Mouse (Mus musculus) intestine, embryonic 16.5 days (tissue): ENCODE measurements around the gene Rbbp5. TPM values are rescaled to one million over a fixed set of nuclear protein-coding genes. Genes with fewer than 3 reads are reported as not detected.

Experiments
- ATAC-seq: fragments of 200-750 bp; cut with Nextera tagmentation; 2 replicates; pipeline ENCODE4 v1.8.0; 2017; ENCODE audit warnings: moderate TSS enrichment, moderate library complexity
- H3K27ac ChIP-seq: fragments of 300-500 bp; sonication (generic); 2 replicates; pipeline ENCODE4 v1.5.1; 2014; ENCODE audit warnings: mild to moderate bottlenecking, low read length
- H3K27me3 ChIP-seq: fragments of 300-500 bp; sonication (generic); replicated peaks from 2 replicates; pipeline ENCODE4 v1.6.1; 2014; ENCODE audit warnings: low read length, control low read depth, mixed read lengths; ENCODE audit not compliant: control insufficient read depth, insufficient read depth
- H3K36me3 ChIP-seq: fragments of 300-500 bp; sonication (generic); 2 replicates; pipeline ENCODE4 v1.6.1; 2014; ENCODE audit warnings: low read length, control low read depth; ENCODE audit not compliant: control insufficient read depth, insufficient read depth
- H3K4me1 ChIP-seq: fragments of 300-500 bp; sonication (generic); 2 replicates; pipeline ENCODE4 v1.6.1; 2014; ENCODE audit warnings: low read length, control low read depth, mixed read lengths; ENCODE audit not compliant: control insufficient read depth, insufficient read depth
- H3K4me2 ChIP-seq: fragments of 300-500 bp; sonication (generic); 2 replicates; pipeline ENCODE4 v1.6.1; 2014; ENCODE audit warnings: low read depth, low read length, control low read depth
- H3K4me3 ChIP-seq: fragments of 300-500 bp; sonication (generic); 2 replicates; pipeline ENCODE4 v1.5.1; 2014; ENCODE audit warnings: mild to moderate bottlenecking, low read length
- H3K9ac ChIP-seq: fragments of 300-500 bp; sonication (generic); 2 replicates; pipeline ENCODE4 v1.6.1; 2014; ENCODE audit warnings: low read depth, low read length
- H3K9me3 ChIP-seq: fragments of 300-500 bp; sonication (generic); 2 replicates; pipeline ENCODE4 v1.6.1; 2016; ENCODE audit warnings: low read length, control low read depth; ENCODE audit not compliant: control insufficient read depth
- WGBS: fragments of 180-500 bp; shearing (Covaris S2); extraction: QIAGEN DNeasy Blood & Tissue Kit; methylation state at CpG from one replicate; pipeline ENCODE4 v1.1.7; 2014; 5-methylcytosine and 5-hydroxymethylcytosine counted together
- polyA plus RNA-seq: library from polyadenylated mRNA; unstranded; fragments of >200 nt; fragmentation: Nextera tagmentation; extraction: Ambion mirVana; gene quantifications from 2 replicates; pipeline ENCODE4 v1.2.1, GENCODE M21; 2015

The Rbbp5 gene
- polyA plus RNA-seq, 1 experiment from 2014 or later = 36.9 TPM

- H3K27me3 ChIP-seq = no peaks in the 10 kb centered on the region
- H3K4me2 ChIP-seq = no peak overlapping the region
- H3K4me1 ChIP-seq = no peaks in the 10 kb centered on the region
- no peaks in the 10 kb centered on the region; the same call in 1 of the 2 replicates for H3K36me3 ChIP-seq
- H3K9me3 ChIP-seq = no peaks in the 10 kb centered on the region
- 76% methylated on average over 8 of the region's 8 CpGs for WGBS
- H3K27ac ChIP-seq = no peak overlapping the region
- no peak overlapping the region for H3K4me3 ChIP-seq
- no peak overlapping the region for H3K9ac ChIP-seq
- no peak for ATAC-seq
These were observed 34.9 kb downstream of the Rbbp5 start for GRCm38 (mm10) chr1:132512106-132512505.

DNA sequence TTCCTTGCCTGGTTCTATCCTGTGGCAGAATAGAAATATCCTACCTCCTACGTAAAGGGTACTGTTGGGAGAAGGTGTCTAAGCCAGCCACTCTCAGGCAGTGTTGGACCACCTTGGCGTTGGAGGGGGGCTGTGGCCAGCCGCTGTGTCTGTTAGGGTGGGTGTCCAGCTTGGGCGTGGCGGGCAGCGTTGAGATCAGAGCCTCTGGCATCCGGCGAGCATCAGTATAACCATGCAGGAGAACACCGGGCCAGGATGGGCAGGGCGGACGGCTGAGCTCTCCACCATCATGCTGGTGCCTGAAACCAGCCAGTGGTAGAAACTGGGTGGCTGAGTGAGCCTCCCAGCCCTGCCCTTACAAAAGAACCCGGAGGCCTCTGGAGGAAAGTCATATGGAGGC lies 38.2 kb downstream of the Rbbp5 start:
- no peak for ATAC-seq
- 86% methylated on average over 12 of the region's 12 CpGs for WGBS
- Histone ChIP-seq H3K27me3 (no peaks in the 10 kb centered on the region), H3K9ac (no peak overlapping the region), H3K27ac (no peak overlapping the region), H3K4me2 (no peak overlapping the region), H3K4me1 (peaks cover 5% of the 10 kb centered on the region; the same call in 1 of the 2 replicates), H3K4me3 (no peak overlapping the region), H3K36me3 (no peaks in the 10 kb centered on the region), H3K9me3 (no peaks in the 10 kb centered on the region)

DNA sequence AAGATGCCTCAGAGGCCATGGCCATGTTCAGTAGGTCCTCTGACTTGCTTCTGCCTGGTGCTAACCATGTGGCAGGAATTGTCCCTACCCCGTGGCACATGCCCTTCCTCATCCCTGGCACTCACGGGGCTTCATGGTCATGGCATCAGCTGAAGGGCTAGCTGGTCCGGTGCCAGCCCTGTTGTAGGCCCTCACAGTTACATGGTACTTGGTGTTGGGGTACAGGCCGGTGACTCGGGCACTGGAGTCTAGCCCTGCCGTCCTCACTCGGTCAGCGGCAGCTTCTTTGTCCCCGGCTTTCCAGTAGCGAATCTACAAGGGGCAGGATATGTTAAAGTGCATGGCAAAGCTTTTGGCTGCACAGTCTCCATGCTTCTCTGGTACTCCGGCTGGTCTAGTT lies 39.6 kb downstream of the Rbbp5 start:
- Histone ChIP-seq H3K27ac (no peak overlapping the region), H3K4me3 (no peak overlapping the region), H3K36me3 (no peaks in the 10 kb centered on the region), H3K4me1 (peaks cover 7% of the 10 kb centered on the region; the same call in 1 of the 2 replicates), H3K27me3 (no peaks in the 10 kb centered on the region), H3K9me3 (no peaks in the 10 kb centered on the region), H3K9ac (no peak overlapping the region), H3K4me2 (no peak overlapping the region)
- WGBS = 93% methylated on average over 11 of the region's 11 CpGs
- ATAC-seq = no peak

GRCm38 (mm10) chr1:132518621-132519020 lies 41.5 kb downstream of the Rbbp5 start:
- WGBS = 84% methylated on average over 18 of the region's 18 CpGs
- H3K9ac ChIP-seq = no peak overlapping the region
- H3K27me3 ChIP-seq = no peaks in the 10 kb centered on the region
- peaks cover 7% of the 10 kb centered on the region; the same call in 1 of the 2 replicates for H3K4me1 ChIP-seq
- no peak for ATAC-seq
- H3K36me3 ChIP-seq = no peaks in the 10 kb centered on the region
- H3K4me3 ChIP-seq = no peak overlapping the region
- no peaks in the 10 kb centered on the region for H3K9me3 ChIP-seq
- no peak overlapping the region for H3K27ac ChIP-seq
- no peak overlapping the region for H3K4me2 ChIP-seq

GRCm38 (mm10) chr1:132519734-132520133 lies 42.6 kb downstream of the Rbbp5 start:
- Histone ChIP-seq H3K9me3 (no peaks in the 10 kb centered on the region), H3K9ac (no peak overlapping the region), H3K4me1 (peaks cover 7% of the 10 kb centered on the region; the same call in 1 of the 2 replicates), H3K4me3 (no peak overlapping the region), H3K27me3 (no peaks in the 10 kb centered on the region), H3K4me2 (no peak overlapping the region), H3K27ac (no peak overlapping the region), H3K36me3 (no peaks in the 10 kb centered on the region)
- no peak for ATAC-seq
- WGBS = 75% methylated on average over 11 of the region's 11 CpGs

GRCm38 (mm10) chr1:132520764-132521163 lies 43.6 kb downstream of the Rbbp5 start:
- peak; percentile 70 for ATAC-seq
- peaks cover 7% of the 10 kb centered on the region; the same call in 1 of the 2 replicates for H3K4me1 ChIP-seq
- no peak overlapping the region for H3K4me2 ChIP-seq
- no peaks in the 10 kb centered on the region for H3K27me3 ChIP-seq
- no peaks in the 10 kb centered on the region for H3K9me3 ChIP-seq
- no peaks in the 10 kb centered on the region for H3K36me3 ChIP-seq
- no peak overlapping the region for H3K9ac ChIP-seq
- no peak overlapping the region for H3K27ac ChIP-seq
- H3K4me3 ChIP-seq = no peak overlapping the region
- WGBS = 42% methylated on average over 2 of the region's 6 CpGs

- WGBS = 75% methylated on average over 8 of the region's 8 CpGs
These were observed 45.9 kb downstream of the Rbbp5 start for GRCm38 (mm10) chr1:132523048-132523447.

DNA sequence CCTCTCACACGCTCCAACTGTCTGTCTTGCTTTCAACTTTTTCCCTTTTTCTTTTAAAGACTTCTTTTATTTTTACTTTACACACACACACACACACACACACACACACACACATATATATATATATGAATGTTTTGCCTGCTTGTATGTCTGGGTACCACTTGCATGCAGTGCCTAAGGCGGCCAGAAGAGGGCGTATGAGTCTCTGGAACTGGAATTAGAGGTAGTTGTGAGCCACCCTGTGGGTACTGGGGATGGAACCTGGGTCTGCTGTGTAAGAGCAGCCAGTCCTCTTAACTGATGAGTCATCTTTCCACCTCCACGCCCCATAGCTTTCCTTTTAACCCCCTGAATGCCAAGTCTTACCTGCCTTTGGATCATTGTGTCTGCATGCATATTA lies 46.8 kb downstream of the Rbbp5 start:
- ATAC-seq = no peak
- no peaks in the 10 kb centered on the region for H3K9me3 ChIP-seq

More at GRCm38 (mm10) chr1:132523048-132523447, 45.9 kb downstream of the Rbbp5 start:
- no peak for ATAC-seq
- Histone ChIP-seq H3K4me3 (no peak overlapping the region), H3K27me3 (no peaks in the 10 kb centered on the region), H3K27ac (no peak overlapping the region), H3K36me3 (no peaks in the 10 kb centered on the region), H3K9ac (no peak overlapping the region), H3K4me1 (peaks cover 7% of the 10 kb centered on the region; the same call in 1 of the 2 replicates), H3K4me2 (no peak overlapping the region), H3K9me3 (no peaks in the 10 kb centered on the region)

DNA sequence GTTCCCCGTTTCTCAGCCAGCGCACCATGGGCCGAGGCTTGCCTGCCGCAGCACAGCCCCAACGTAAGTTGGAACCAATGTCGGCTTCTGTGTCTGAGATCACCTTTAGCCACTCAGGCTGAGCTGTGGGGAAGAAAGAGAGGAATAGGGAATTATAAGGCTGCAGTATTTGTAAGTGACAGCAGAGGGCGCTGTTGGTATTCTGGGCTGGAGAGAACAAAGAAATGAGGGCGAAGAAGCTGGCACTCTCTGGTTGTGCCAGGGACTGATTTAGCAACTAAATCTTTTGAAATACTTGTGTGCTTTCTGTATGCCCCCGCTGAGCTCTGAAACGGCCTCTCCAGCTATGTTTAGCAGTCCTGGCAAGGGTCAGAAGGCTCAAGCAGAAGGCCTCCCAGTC lies 48.7 kb downstream of the Rbbp5 start:
- no peaks in the 10 kb centered on the region for H3K9me3 ChIP-seq
- H3K9ac ChIP-seq = no peak overlapping the region
- no peaks in the 10 kb centered on the region for H3K36me3 ChIP-seq
- H3K4me2 ChIP-seq = no peak overlapping the region
- no peak overlapping the region for H3K4me3 ChIP-seq
- H3K27me3 ChIP-seq = no peaks in the 10 kb centered on the region
- ATAC-seq = peak; percentile 19; the same call in 1 of the 2 replicates
- no peak overlapping the region for H3K27ac ChIP-seq
- H3K4me1 ChIP-seq = peaks cover 6% of the 10 kb centered on the region
- 4% methylated on average over 10 of the region's 10 CpGs for WGBS

More for the DNA sequence above, 46.8 kb downstream of the Rbbp5 start:
- 23% methylated on average over 4 of the region's 4 CpGs for WGBS
- Histone ChIP-seq H3K36me3 (no peaks in the 10 kb centered on the region), H3K9ac (no peak overlapping the region), H3K27ac (no peak overlapping the region), H3K4me1 (peaks cover 7% of the 10 kb centered on the region; the same call in 1 of the 2 replicates), H3K4me3 (no peak overlapping the region), H3K27me3 (no peaks in the 10 kb centered on the region), H3K4me2 (no peak overlapping the region)

- H3K9me3 ChIP-seq = no peaks in the 10 kb centered on the region
- no peak overlapping the region for H3K4me2 ChIP-seq
- WGBS = 90% methylated on average over 13 of the region's 13 CpGs
- ATAC-seq = no peak
- no peaks in the 10 kb centered on the region for H3K36me3 ChIP-seq
- H3K27ac ChIP-seq = no peak overlapping the region
- H3K4me3 ChIP-seq = no peak overlapping the region
- no peaks in the 10 kb centered on the region for H3K27me3 ChIP-seq
- H3K4me1 ChIP-seq = peaks cover 8% of the 10 kb centered on the region
- no peak overlapping the region for H3K9ac ChIP-seq
These were observed 50.9 kb downstream of the Rbbp5 start for GRCm38 (mm10) chr1:132528071-132528470.
